Mouse (Mus musculus): ENCODE measurements around the gene Vps33b.
"Not testable (repeated sequence)": the region's sequence is repeated elsewhere in the genome, so short reads cannot be mapped to it uniquely, and the experiment has no call there.

Gene Vps33b

DNA sequence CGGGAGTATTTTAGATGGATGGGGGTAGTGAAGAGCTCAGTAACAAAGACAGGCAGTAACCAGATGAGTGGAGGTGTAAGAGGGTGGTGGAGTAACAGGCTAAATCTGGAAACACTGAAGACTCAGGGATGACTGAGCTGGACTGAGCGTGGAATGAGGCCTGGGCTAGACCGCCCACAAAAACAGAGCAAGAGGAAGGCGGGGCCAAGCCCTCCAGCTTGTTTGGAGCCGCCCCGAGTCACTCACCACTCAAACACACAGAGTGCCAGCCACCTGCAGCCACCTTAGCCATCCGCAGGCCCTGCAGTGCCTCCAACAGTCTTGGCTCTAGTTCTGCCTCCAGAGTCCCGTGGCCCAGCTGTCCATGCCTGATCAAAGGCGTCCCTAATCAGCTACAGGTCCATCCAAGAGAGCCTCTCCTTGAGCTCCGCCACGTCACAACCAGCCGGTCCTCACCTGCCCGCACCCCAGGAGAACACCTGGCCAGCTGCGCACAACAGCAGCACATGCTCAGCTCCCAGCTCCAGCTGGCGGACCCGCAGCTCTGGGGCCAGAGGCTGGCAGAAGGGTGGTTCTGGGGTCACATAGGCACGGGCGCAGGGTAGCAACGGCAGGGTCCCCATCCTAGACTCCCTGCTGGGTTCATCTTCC is 50.5 kb downstream of the Vps33b start:
- in situ Hi-C loops (cut with MboI, MseI): no loop called here

DNA sequence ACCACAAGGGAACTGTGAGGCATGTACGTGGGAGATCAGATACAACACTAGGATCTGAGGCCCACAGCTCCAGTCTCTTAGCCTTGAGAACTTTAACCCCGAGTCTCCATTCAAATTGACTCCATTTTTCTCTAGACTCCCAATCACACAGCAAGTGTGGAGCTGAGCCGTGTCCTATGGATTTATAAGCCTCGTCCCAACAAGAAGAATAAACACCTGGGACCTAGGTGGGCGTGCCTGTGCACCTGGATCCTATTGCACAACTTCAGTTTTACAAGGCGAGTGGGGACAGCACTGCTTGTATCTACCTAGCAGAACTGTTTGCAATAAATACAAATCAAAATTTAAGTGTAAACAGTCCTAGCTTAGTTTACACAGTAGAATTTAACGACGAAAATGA is 53.9 kb downstream of the Vps33b start:
- in situ Hi-C loops (cut with MboI, MseI): no loop called here

- in situ Hi-C loops (cut with MboI, MseI): no loop called here
Measured at GRCm38 (mm10) chr7:80324043-80324815, 54.8 kb downstream of the Vps33b start, which contains the start of gene Rccd1. Gene Rccd1 (minus strand): TSS chr7:80324454.

DNA sequence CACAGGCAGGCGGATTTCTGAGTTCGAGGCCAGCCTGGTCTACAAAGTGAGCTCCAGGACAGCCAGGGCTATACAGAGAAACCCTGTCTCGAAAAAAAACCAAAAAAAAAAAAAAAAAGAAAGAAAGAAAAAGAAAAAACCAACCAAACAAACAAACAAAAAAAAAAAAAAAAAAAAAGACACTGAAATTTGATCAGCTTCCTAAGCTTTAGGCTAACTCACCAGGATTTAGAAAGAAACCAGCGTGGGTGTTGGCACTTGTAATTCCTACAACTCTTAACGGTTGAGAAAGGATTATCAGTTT is 55.3 kb downstream of the Vps33b start:
- in situ Hi-C loops (cut with MboI, MseI): not testable (repeated sequence)

GRCm38 (mm10) chr7:80325292-80325868 is 55.9 kb downstream of the Vps33b start:
- in situ Hi-C loops (cut with MboI, MseI): no loop called here

- in situ Hi-C loops (cut with MboI, MseI): no loop called here
Measured at GRCm38 (mm10) chr7:80326076-80326475, 56.6 kb downstream of the Vps33b start.

DNA sequence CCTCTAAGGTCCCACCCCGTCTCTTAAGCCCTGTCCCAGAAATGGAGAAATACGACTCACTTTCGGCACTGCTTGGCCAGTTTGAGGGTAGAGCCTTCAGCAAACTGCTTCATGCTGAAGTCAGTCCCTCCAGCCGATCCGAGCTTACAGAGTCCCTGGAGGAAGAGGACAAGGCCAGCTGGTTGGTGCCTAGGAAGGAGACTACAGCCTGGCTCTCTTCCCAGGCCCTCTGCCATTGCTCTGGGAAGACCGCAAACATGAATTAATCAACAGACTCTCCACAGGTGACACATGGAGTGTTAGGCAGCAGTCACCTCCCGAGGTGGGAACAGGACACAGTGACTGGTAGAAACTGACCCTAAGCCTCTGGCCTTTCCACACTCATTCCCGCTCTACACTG is 60.8 kb downstream of the Vps33b start:
- in situ Hi-C loops (cut with MboI, MseI): no loop called here

DNA sequence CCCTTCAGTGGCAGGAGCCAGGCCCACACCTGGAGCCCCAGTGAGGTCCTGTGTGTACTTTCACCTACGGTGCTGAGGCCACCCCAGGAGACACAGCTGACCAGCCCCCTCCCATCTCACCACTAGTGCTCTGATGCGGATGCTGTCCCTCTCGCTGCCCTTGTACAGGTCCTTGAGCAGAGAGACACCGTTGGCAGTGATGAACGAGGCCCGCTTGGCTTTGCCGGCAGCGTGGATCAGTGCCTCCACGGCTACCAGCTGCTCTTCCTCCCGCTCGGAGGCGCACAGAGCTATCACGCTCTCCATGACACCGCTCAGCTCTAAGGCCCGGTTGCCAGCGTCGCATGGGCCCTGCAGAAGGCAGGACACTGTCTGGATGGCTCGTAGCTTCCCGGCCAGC is 62.0 kb downstream of the Vps33b start:
- in situ Hi-C loops (cut with MboI, MseI): no loop called here

DNA sequence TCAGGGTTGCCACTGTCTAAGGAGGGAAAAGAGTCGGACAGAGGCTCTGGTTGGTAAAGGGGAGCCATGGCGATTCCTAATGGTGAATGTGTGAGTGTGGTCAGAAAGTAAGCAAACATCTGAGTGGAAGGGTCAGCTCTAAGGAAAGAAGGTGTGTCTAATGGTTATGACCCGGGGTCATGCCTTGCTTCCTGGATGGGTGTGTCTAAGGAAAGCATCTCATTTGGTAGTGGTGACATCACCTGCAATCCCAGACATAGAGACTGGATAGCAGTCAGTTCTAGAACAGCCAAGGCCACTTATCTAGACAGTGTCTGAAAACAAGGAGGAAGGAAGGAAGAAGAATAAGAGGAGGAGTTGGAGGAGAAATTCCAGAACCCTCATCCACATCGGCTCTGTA is 65.4 kb downstream of the Vps33b start:
- in situ Hi-C loops (cut with MboI, MseI): loop anchor here (5.0 kb wide), 1 partner anchor 42 kb away; no protein-coding TSS in a partner anchor

DNA sequence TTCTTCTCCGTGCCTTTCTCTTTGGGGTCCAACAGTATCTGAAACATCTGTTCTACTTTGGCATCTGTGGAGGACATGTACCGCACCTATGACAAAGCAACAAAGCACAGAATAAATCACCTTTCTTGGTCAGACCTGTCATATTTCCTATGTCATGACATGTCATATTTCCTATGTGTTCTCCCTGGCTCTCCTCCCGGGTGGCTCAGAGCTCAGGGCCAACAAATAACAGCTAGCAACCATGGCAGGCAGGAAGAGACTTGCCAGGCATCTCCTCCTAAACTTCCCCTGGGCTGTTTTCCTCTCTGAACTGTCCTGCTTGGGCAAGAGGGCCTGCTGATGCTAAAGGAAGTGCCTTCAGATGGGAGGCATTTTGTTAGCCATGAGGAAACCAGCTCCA is 67.5 kb downstream of the Vps33b start:
- in situ Hi-C loops (cut with MboI, MseI): loop anchor here (5.0 kb wide), 1 partner anchor 40 kb away; no protein-coding TSS in a partner anchor

DNA sequence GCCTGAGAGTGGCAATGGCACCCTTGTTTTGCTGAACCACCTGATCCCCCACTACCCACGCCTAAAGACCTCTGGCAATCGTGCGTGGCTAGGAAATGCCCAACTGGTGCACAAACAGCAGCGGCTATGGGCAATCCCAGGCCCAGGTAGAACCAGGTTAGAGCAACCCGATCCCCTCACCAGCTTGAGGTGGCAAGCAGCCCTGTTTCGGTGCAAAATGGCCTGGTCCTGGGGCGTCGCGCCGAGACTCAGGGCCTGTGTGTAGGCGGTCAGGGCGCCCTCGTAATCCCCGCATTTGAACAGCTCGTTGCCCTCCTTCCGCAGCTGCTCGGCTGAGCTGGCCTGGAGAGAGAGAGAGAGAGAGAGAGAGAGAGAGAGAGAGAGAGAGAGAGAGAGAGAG is 69.9 kb downstream of the Vps33b start:
- in situ Hi-C loops (cut with MboI, MseI): loop anchor here (5.0 kb wide), 1 partner anchor 38 kb away; no protein-coding TSS in a partner anchor

- in situ Hi-C loops (cut with MboI, MseI): loop anchor here (5.0 kb wide), 1 partner anchor 37 kb away; no protein-coding TSS in a partner anchor
Measured at GRCm38 (mm10) chr7:80339793-80340628, 70.6 kb downstream of the Vps33b start.

DNA sequence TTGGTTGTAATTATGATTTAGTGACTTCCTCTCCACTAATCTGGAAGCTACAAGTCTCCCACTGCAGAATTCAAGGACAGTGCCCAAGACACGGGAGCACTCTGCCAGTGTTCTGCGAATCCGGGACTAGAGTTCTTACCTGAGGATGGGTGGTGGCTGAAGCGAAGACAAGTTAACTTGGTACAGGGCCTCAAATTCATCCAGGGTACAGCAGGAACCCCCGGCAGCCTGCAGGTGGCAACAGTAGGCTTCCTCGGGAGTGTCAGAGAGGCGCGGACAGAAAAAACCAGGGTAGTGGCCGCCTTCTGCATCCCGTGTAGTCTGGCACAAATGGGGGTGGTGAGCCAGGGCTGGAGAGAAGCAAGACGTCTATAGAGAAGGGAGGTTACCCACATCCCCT is 71.3 kb downstream of the Vps33b start, which contains the start of gene Unc45a:
TSS of gene Unc45a (minus strand) at position 213 of the 400 bp plus-strand sequence.
- in situ Hi-C loops (cut with MboI, MseI): no loop called here
